Mouse (Mus musculus) embryonic facial prominence, embryonic 15.5 days (tissue): ENCODE results near the gene Acvrl1. TPM values are rescaled to one million over a fixed set of nuclear protein-coding genes. Genes with fewer than 3 reads are reported as not detected.
"Not testable (repeated sequence)": the region's sequence is repeated elsewhere in the genome, so short reads cannot be mapped to it uniquely, and the experiment has no call there.

Source experiments
- ATAC-seq: fragments of 200-750 bp; cut with Nextera tagmentation; 2 replicates; pipeline ENCODE4 v1.8.0; 2017; ENCODE audit warnings: low read depth, moderate TSS enrichment; ENCODE audit not compliant: insufficient number of reproducible peaks, low FRiP score, low TSS enrichment
- H3K27ac ChIP-seq: fragments of 300-500 bp; sonication (generic); replicated peaks from 2 replicates; pipeline ENCODE4 v1.5.1; 2015; ENCODE audit warnings: mild to moderate bottlenecking, inconsistent platforms
- H3K27me3 ChIP-seq: fragments of 300-500 bp; sonication (generic); 2 replicates; pipeline ENCODE4 v1.6.1; 2015; ENCODE audit warnings: inconsistent platforms
- H3K36me3 ChIP-seq: fragments of 300-500 bp; sonication (generic); 2 replicates; pipeline ENCODE4 v1.6.1; 2015; ENCODE audit warnings: mild to moderate bottlenecking, inconsistent platforms
- H3K4me1 ChIP-seq: fragments of 300-500 bp; sonication (generic); 2 replicates; pipeline ENCODE4 v1.6.1; 2015; ENCODE audit warnings: inconsistent platforms
- H3K4me2 ChIP-seq: fragments of 300-500 bp; sonication (generic); replicated peaks from 2 replicates; pipeline ENCODE4 v1.6.1; 2015; ENCODE audit warnings: mild to moderate bottlenecking, inconsistent platforms
- H3K4me3 ChIP-seq: fragments of 300-500 bp; sonication (generic); replicated peaks from 2 replicates; pipeline ENCODE4 v1.5.1; 2015; ENCODE audit warnings: mild to moderate bottlenecking, inconsistent platforms
- H3K9ac ChIP-seq: fragments of 300-500 bp; sonication (generic); 2 replicates; pipeline ENCODE4 v1.6.1; 2015; ENCODE audit warnings: inconsistent platforms
- H3K9me3 ChIP-seq: fragments of 300-500 bp; sonication (generic); replicated peaks from 2 replicates; pipeline ENCODE4 v1.6.1; 2016; ENCODE audit warnings: inconsistent platforms
- WGBS: fragments of 180-500 bp; shearing (Covaris S2); methylation state at CpG from one replicate; pipeline ENCODE4 v1.1.7; 2015; 5-methylcytosine and 5-hydroxymethylcytosine counted together
- polyA plus RNA-seq: library from polyadenylated mRNA; unstranded; fragments of >200 nt; fragmentation: Nextera tagmentation; extraction: Ambion mirVana; gene quantifications from 2 replicates; pipeline ENCODE4 v1.2.1, GENCODE M21; 2015

Gene Acvrl1
- polyA plus RNA-seq, 1 experiment from 2014 or later, result 19.6 TPM

- peak; percentile 65; the same call in 1 of the 2 replicates for ATAC-seq
- H3K27me3 ChIP-seq, result no peaks in the 10 kb centered on the region
- no peaks in the 10 kb centered on the region; the same call in 1 of the 2 replicates for H3K4me1 ChIP-seq
- WGBS, result 34% methylated on average over 8 of the region's 8 CpGs
- no peak overlapping the region; the same call in 1 of the 2 replicates for H3K4me2 ChIP-seq
- H3K27ac ChIP-seq, result peak overlapping the region; percentile 80
- no peak overlapping the region for H3K9ac ChIP-seq
- H3K4me3 ChIP-seq, result no peak overlapping the region
- no peaks in the 10 kb centered on the region for H3K9me3 ChIP-seq
- H3K36me3 ChIP-seq, result no peaks in the 10 kb centered on the region
Measured at GRCm38 (mm10) chr15:101113176-101113575, 15.1 kb upstream of the Acvrl1 start.

DNA sequence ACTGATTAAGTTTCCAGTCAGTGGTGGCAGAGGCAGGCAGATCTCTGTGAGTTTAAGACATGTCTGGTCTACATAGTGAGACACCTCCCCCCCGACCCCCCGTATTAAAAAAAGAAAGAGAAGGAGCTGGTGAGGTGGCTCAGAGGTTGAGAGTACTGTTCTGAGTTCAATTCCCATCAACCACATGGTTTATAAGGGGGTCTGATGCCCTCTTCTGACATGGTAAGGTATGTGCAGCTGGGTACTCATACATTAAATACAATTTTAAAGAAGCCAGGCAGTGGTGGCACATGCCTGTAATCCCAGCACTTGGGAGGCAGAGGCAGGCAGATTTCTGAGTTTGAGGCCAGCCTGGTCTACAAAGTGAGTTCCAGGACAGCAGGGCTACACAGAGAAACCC lies 14.5 kb upstream of the Acvrl1 start:
- not testable (repeated sequence) for ATAC-seq, H3K4me3 ChIP-seq, H3K4me1 ChIP-seq, H3K4me2 ChIP-seq, H3K9me3 ChIP-seq, H3K36me3 ChIP-seq, H3K9ac ChIP-seq, H3K27me3 ChIP-seq
- H3K27ac ChIP-seq, result peak overlapping the region; percentile 80
- WGBS, result 78% methylated on average over 2 of the region's 2 CpGs

- Histone ChIP-seq H3K4me3 (no peak within 1 kb of the TSS), H3K9me3 (no peaks in the 10 kb centered on the region), H3K4me2 (no peak within 1 kb of the TSS), H3K4me1 (peaks cover 11% of the 10 kb centered on the region), H3K36me3 (no peaks in the 10 kb centered on the region), H3K9ac (no peak within 1 kb of the TSS), H3K27me3 (no peaks in the 10 kb centered on the region), H3K27ac (no peak within 1 kb of the TSS)
- no peak for ATAC-seq
- 79% methylated on average over 5 of the region's 5 CpGs for WGBS
Measured at GRCm38 (mm10) chr15:101115511-101116110, 12.7 kb upstream of the Acvrl1 start, which contains the start of gene Ankrd33. Gene Ankrd33 (plus strand): TSS chr15:101115755.

GRCm38 (mm10) chr15:101118399-101119125 lies 9.8 kb upstream of the Acvrl1 start:
- no peak overlapping the region for H3K27ac ChIP-seq
- H3K9me3 ChIP-seq, result no peaks in the 10 kb centered on the region
- H3K36me3 ChIP-seq, result no peaks in the 10 kb centered on the region
- no peak overlapping the region for H3K4me2 ChIP-seq
- H3K4me1 ChIP-seq, result peaks cover 11% of the 10 kb centered on the region
- no peak overlapping the region for H3K4me3 ChIP-seq
- H3K9ac ChIP-seq, result no peak overlapping the region
- H3K27me3 ChIP-seq, result no peaks in the 10 kb centered on the region
- no peak for ATAC-seq
- 56% methylated on average over 14 of the region's 14 CpGs for WGBS

- Histone ChIP-seq H3K27ac (no peak overlapping the region), H3K9me3 (no peaks in the 10 kb centered on the region), H3K4me3 (no peak overlapping the region), H3K4me1 (peaks cover 18% of the 10 kb centered on the region), H3K4me2 (no peak overlapping the region), H3K36me3 (no peaks in the 10 kb centered on the region), H3K27me3 (no peaks in the 10 kb centered on the region), H3K9ac (no peak overlapping the region)
- WGBS, result 74% methylated on average over 9 of the region's 9 CpGs
- ATAC-seq, result no peak
Measured at GRCm38 (mm10) chr15:101121411-101122289, 6.7 kb upstream of the Acvrl1 start.

GRCm38 (mm10) chr15:101122290-101122589 lies 6.1 kb upstream of the Acvrl1 start:
- Histone ChIP-seq H3K36me3 (no peaks in the 10 kb centered on the region), H3K27ac (no peak overlapping the region), H3K4me2 (no peak overlapping the region), H3K4me3 (no peak overlapping the region), H3K9ac (no peak overlapping the region), H3K9me3 (no peaks in the 10 kb centered on the region), H3K27me3 (no peaks in the 10 kb centered on the region), H3K4me1 (peaks cover 24% of the 10 kb centered on the region)
- 17% methylated on average over 2 of the region's 2 CpGs for WGBS
- no peak for ATAC-seq

- Histone ChIP-seq H3K4me1 (peaks cover 26% of the 10 kb centered on the region), H3K36me3 (no peaks in the 10 kb centered on the region), H3K4me3 (no peak overlapping the region), H3K27me3 (no peaks in the 10 kb centered on the region; the same call in 1 of the 2 replicates), H3K27ac (no peak overlapping the region), H3K4me2 (no peak overlapping the region), H3K9ac (no peak overlapping the region), H3K9me3 (no peaks in the 10 kb centered on the region)
- ATAC-seq, result no peak
- 47% methylated on average over 4 of the region's 4 CpGs for WGBS
Measured at GRCm38 (mm10) chr15:101123202-101123601, 5.1 kb upstream of the Acvrl1 start.

- Histone ChIP-seq H3K27me3 (peaks cover 7% of the 10 kb centered on the region), H3K9ac (no peak overlapping the region), H3K9me3 (no peaks in the 10 kb centered on the region), H3K4me1 (peaks cover 28% of the 10 kb centered on the region), H3K27ac (peak overlapping the region; percentile 58; the same call in 1 of the 2 replicates), H3K4me3 (no peak overlapping the region), H3K36me3 (no peaks in the 10 kb centered on the region), H3K4me2 (no peak overlapping the region)
- ATAC-seq, result no peak
- WGBS, result 80% methylated on average over 6 of the region's 6 CpGs
Measured at GRCm38 (mm10) chr15:101125561-101125960, 2.8 kb upstream of the Acvrl1 start.

- Histone ChIP-seq H3K4me3 (no peak overlapping the region), H3K27me3 (peaks cover 14% of the 10 kb centered on the region), H3K4me1 (peaks cover 37% of the 10 kb centered on the region), H3K4me2 (no peak overlapping the region), H3K9ac (no peak overlapping the region), H3K9me3 (no peaks in the 10 kb centered on the region), H3K27ac (peak overlapping the region; percentile 72), H3K36me3 (no peaks in the 10 kb centered on the region)
- ATAC-seq, result peak; percentile 63
- WGBS, result 72% methylated on average over 12 of the region's 12 CpGs
Measured at GRCm38 (mm10) chr15:101126876-101127544, 1.3 kb upstream of the Acvrl1 start.

GRCm38 (mm10) chr15:101129412-101129811 lies 1.1 kb downstream of the Acvrl1 start:
- no peak overlapping the region for H3K27ac ChIP-seq

GRCm38 (mm10) chr15:101131498-101131897 lies 3.2 kb downstream of the Acvrl1 start:
- Histone ChIP-seq H3K4me3 (no peak overlapping the region), H3K27me3 (peaks cover 14% of the 10 kb centered on the region), H3K9ac (no peak overlapping the region), H3K4me1 (peaks cover 56% of the 10 kb centered on the region), H3K9me3 (no peaks in the 10 kb centered on the region), H3K36me3 (no peaks in the 10 kb centered on the region), H3K27ac (no peak overlapping the region), H3K4me2 (no peak overlapping the region)
- ATAC-seq, result no peak
- WGBS, result 19% methylated on average over 11 of the region's 11 CpGs

More at GRCm38 (mm10) chr15:101129412-101129811, 1.1 kb downstream of the Acvrl1 start:
- Histone ChIP-seq H3K9me3 (no peaks in the 10 kb centered on the region), H3K9ac (no peak overlapping the region), H3K4me3 (peak overlapping the region; percentile 48), H3K4me1 (peaks cover 51% of the 10 kb centered on the region), H3K27me3 (peaks cover 14% of the 10 kb centered on the region), H3K4me2 (peak overlapping the region; percentile 83), H3K36me3 (no peaks in the 10 kb centered on the region)
- WGBS, result 51% methylated on average over 5 of the region's 5 CpGs
- no peak for ATAC-seq
